Mouse (Mus musculus): Measurements from ENCODE around the gene Rap1a. TPM values are rescaled to one million over a fixed set of nuclear protein-coding genes. Genes with fewer than 3 reads are reported as not detected.

The Rap1a gene
- polyA plus RNA-seq, 2 experiments from 2014 or later = 168 to 210 TPM

- no peak for ATAC-seq
Measured at GRCm38 (mm10) chr3:105758098-105758497, 43.0 kb downstream of the Rap1a start.

- ATAC-seq = no peak
Measured at GRCm38 (mm10) chr3:105757323-105758083, 43.6 kb downstream of the Rap1a start.

- ATAC-seq = peak; percentile 68
Measured at GRCm38 (mm10) chr3:105756505-105756904, 44.6 kb downstream of the Rap1a start.

GRCm38 (mm10) chr3:105755123-105755522, 46.0 kb downstream of the Rap1a start:
- no peak for ATAC-seq

- ATAC-seq = no peak
Measured at GRCm38 (mm10) chr3:105754184-105754583, 47.0 kb downstream of the Rap1a start.

- ATAC-seq = no peak
Measured at GRCm38 (mm10) chr3:105750810-105751209, 50.3 kb downstream of the Rap1a start.

GRCm38 (mm10) chr3:105746542-105746941, 54.6 kb downstream of the Rap1a start:
- no peak for ATAC-seq

GRCm38 (mm10) chr3:105737666-105738065, 63.5 kb downstream of the Rap1a start:
- no peak for ATAC-seq

GRCm38 (mm10) chr3:105737070-105737469, 64.1 kb downstream of the Rap1a start:
- ATAC-seq = no peak

- ATAC-seq = no peak
Measured at GRCm38 (mm10) chr3:105736148-105736547, 65.0 kb downstream of the Rap1a start.

GRCm38 (mm10) chr3:105735285-105735684, 65.9 kb downstream of the Rap1a start:
- ATAC-seq = no peak

GRCm38 (mm10) chr3:105733538-105733937, 67.6 kb downstream of the Rap1a start:
- no peak for ATAC-seq

GRCm38 (mm10) chr3:105732360-105732759, 68.8 kb downstream of the Rap1a start:
- no peak for ATAC-seq

GRCm38 (mm10) chr3:105726037-105726436, 75.1 kb downstream of the Rap1a start:
- ATAC-seq = no peak

GRCm38 (mm10) chr3:105722510-105722909, 78.6 kb downstream of the Rap1a start:
- no peak for ATAC-seq

- ATAC-seq = no peak
Measured at GRCm38 (mm10) chr3:105721681-105722201, 79.4 kb downstream of the Rap1a start.

GRCm38 (mm10) chr3:105720514-105720913, 80.6 kb downstream of the Rap1a start:
- no peak for ATAC-seq

GRCm38 (mm10) chr3:105719979-105720378, 81.2 kb downstream of the Rap1a start:
- ATAC-seq = no peak

- no peak for ATAC-seq
Measured at GRCm38 (mm10) chr3:105718746-105719145, 82.4 kb downstream of the Rap1a start.

GRCm38 (mm10) chr3:105717856-105718555, 83.1 kb downstream of the Rap1a start:
- no peak for ATAC-seq

- ATAC-seq = no peak
Measured at GRCm38 (mm10) chr3:105716353-105717000, 84.7 kb downstream of the Rap1a start.

- ATAC-seq = no peak
Measured at GRCm38 (mm10) chr3:105714820-105715167, 86.3 kb downstream of the Rap1a start.

GRCm38 (mm10) chr3:105714091-105714819, 86.9 kb downstream of the Rap1a start:
- ATAC-seq = no peak
